Mouse (Mus musculus) regulatory T cell (primary cell): ENCODE results near the gene Ptgis.

Experiments used
- in situ Hi-C: fragments of 300-600 bp; cut with MboI, MseI; formaldehyde crosslinking; loops from one replicate; pipeline ENCODE4 v1.15.1; 2025; ENCODE audit warnings: high pct_unique_total_duplicates

Ptgis gene

GRCm38 (mm10) chr2:167240008-167240964, at the start of gene Ptgis:
Gene Ptgis (minus strand): TSS chr2:167240604.
- in situ Hi-C loops = no loop called here

DNA sequence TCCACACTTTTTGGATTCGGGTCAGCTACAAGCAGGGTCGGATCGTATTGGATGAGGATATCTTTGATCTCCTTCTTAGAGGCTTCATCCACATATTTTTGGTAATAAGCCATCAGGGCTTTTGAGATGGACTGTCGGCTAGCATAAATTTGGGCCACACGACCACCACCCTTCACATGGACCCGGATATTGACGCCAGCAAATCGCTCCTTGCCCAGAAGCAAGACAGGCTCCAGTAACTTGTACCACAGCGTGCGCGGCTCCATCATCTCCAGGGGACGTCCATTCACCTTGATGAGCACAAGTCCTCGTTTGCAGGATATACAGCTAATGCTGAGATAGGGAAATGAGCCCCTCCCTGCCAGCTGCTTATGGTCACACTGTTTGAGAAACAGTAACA, 41.1 kb upstream of the Ptgis start:
- in situ Hi-C loops = no loop called here

GRCm38 (mm10) chr2:167280986-167281310, 40.5 kb upstream of the Ptgis start:
- in situ Hi-C loops = no loop called here

DNA sequence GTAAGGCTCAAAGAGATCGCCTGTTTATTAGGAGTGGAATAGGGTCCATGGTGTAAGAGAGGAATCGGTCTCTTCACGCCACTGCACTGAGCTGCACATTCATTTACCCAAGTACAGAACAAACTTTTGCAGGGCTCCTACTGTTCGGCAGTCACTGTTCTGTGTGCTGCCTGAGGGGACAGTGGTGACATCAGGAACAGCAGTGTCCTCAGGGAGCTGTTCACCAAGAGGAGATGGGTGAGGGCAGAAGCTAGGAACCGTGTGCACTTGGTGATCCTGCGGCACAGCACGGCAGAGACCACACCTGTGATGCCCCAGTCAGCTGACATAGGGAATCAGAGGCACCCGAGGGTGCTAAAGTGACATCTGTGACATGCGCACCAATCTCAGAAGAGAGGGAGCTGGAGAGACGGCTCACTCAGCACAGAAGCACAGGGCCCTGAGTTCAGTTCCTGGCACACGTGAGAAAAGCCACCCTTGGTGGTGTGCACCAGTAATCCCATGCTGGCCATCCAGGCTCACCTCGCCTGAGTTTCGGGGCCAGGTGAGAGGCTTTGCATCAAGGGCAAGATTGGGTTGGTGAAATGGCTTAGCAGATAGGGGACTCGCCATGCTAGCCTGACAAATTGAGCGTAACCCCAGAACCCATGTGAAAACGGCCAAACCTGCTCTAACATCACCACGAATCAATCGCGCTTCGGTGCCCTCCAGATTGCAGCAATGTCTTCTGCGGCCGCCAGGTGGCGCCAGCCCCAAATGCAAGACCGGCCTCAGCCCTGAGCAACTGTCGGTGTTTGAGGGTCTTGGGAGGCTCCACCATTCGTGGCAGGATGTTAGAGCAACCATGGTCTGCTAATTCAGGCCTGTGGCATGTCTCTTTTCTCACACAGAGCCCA, 39.9 kb upstream of the Ptgis start:
- in situ Hi-C loops = no loop called here

DNA sequence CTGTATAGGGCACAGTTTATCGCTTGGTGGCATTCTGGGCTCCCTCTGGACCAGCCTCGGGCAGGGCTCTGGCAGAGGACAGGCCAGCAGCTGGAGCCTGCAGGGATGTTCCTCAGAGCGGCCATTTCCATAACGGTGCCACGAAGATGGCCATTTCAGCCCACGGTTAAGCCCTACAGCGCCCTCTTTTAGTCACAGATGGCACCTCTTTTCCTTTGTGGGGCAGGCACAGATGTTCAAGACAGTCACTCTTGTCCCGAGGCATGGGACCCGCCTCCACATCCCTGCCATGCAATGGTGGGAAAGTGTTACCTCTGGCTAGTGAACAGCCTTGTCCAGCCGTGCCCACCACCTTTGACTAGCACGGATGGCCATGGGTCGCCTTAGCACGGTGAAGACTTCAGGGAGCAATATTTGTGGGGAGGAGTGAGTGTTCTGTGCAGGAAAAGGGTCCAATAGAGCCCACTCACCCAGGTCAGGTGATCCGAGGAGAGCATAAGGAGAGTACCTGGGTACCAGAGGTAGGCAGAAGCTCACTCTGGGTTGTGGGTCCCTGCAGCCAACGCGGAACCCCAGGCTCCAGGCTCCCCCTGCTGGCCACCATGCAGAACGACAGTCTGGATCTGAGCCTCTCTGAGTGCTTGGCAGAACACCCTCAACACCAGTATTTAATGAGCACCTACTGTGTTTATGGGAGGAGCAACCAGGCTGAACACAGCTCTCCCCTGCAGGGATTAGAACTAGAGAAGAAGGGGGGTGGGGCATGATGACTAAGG, 38.5 kb upstream of the Ptgis start:
- in situ Hi-C loops = no loop called here

GRCm38 (mm10) chr2:167278011-167278410, 37.6 kb upstream of the Ptgis start:
- in situ Hi-C loops = no loop called here

GRCm38 (mm10) chr2:167277026-167277425, 36.6 kb upstream of the Ptgis start:
- in situ Hi-C loops = no loop called here

GRCm38 (mm10) chr2:167275856-167276255, 35.5 kb upstream of the Ptgis start:
- in situ Hi-C loops = no loop called here

- in situ Hi-C loops = no loop called here
These were observed 34.5 kb upstream of the Ptgis start for GRCm38 (mm10) chr2:167274713-167275465.

DNA sequence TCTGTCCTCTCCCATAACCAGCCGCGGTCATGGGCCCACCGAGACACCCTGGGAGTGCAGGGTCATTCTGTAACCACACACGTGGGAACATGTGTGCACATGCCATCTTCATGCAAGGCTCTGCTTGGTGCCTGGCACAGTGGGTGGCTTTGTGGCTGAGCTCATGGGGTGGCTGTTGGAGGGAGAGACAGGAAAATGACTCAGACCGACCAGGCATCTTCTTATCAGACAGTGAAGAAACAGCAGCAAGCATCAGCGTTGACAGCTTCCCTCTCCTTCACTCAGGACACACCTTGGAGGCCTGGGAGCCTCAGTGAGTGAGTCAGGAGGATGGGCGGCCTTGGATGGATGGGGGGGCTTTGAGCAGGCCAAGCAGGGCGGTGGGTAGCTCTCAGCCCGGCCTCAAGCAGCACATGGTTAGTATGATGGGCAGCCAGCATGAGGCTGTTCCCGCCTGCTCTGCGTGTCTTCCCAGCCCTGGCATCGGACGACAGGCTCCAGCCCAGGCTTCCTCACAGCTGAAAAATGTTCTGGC, 32.9 kb upstream of the Ptgis start:
- in situ Hi-C loops = no loop called here

- in situ Hi-C loops = no loop called here
These were observed 32.3 kb upstream of the Ptgis start for GRCm38 (mm10) chr2:167272706-167273105.

DNA sequence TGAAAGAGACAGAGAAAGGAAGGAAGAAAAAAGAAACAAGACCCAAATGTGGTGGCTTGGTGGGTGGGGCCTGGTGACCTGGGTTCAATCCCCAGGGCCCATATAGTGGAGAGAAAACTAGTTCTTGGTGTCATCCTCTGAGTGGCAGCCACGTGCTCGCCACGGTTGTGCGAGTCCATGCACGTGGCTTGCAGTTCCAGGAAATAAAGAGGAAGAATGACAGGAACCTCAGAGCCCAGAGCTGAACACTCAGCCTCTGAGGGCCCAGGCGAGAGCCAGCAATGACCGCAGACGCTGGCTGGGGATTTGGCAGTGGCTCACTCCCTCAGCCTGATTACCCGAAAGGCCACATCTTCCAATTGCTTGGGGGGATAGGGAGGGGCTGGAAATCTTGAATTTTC, 30.7 kb upstream of the Ptgis start:
- in situ Hi-C loops = no loop called here

- in situ Hi-C loops = no loop called here
These were observed 30.1 kb upstream of the Ptgis start for GRCm38 (mm10) chr2:167270496-167270895.

GRCm38 (mm10) chr2:167268721-167269120, 28.3 kb upstream of the Ptgis start:
- in situ Hi-C loops = no loop called here

GRCm38 (mm10) chr2:167268411-167268690, 27.9 kb upstream of the Ptgis start:
- in situ Hi-C loops = no loop called here

GRCm38 (mm10) chr2:167267531-167268410, 27.4 kb upstream of the Ptgis start:
- in situ Hi-C loops = no loop called here

- in situ Hi-C loops = no loop called here
These were observed 25.8 kb upstream of the Ptgis start for GRCm38 (mm10) chr2:167266231-167266630.

DNA sequence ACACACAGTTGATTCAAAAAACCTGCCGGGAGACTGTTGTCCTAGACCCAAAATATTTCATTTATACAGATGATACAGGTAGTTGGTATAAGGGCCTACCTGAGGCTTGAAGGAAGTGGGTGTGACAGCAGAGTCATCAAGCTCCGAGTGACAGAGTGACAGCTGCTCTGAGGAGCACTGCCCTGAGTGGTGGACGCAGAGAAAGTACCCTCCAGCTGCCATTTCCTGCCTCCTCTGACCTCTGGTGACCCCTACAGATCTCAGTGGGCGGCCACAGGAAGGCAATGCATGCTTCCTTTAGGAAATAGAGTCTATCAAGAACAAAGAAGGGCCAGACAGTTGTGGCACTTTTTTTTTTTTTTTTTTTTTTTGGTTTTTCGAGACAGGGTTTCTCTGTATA, 25.4 kb upstream of the Ptgis start:
- in situ Hi-C loops = no loop called here

GRCm38 (mm10) chr2:167265021-167265420, 24.6 kb upstream of the Ptgis start:
- in situ Hi-C loops = no loop called here

- in situ Hi-C loops = no loop called here
These were observed 23.5 kb upstream of the Ptgis start for GRCm38 (mm10) chr2:167263931-167264330.
